Mouse (Mus musculus): ENCODE measurements around the gene Pde4d.

DNA sequence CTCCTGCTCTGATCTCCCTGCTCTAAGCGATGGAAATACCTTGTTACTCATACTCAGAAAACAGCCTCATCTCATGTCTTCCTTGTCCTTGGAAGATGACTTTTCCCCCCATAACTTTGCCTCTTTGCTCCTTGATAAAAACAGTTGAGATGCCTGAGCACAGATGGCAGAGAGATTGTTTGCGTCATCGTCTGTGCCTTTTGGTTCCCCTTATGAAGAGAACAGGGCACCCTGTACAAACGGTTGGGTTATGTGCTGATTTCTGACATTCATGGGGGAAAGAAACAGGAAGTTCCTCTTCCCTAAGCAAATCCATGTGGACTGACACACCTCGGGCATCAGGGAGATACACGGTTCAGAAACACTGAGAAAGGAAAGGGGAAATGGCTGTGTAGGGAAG lies 1191.8 kb downstream of the Pde4d start:
- TF ChIP-seq CTCF (IDR thresholded peaks at IDR 0.05; ENCODE audit: insufficient read depth, low read depth, low read length) (no peak), POLR2A (IDR thresholded peaks at IDR 0.05; ENCODE audit: insufficient read depth, low read depth, low read length) (no peak)
